Mouse (Mus musculus) spleen, postnatal 10 days (tissue): Measurements from ENCODE around the gene Fut1.
"Not testable (repeated sequence)": the region's sequence is repeated elsewhere in the genome, so short reads cannot be mapped to it uniquely, and the experiment has no call there.

Experiments
- DNase-seq, 2 experiments: peaks; one replicate each; pipeline ENCODE4 v3.0.0; 2021 to 2022; ENCODE audit warnings: low spot score in 2 of 2

Gene Fut1

GRCm38 (mm10) chr7:45638623-45639401 lies 21.7 kb downstream of the Fut1 start:
- DNase-seq, result peak in 1 of 2 experiments; percentile 46

- DNase-seq, result no peak
Observed at GRCm38 (mm10) chr7:45639561-45640027, 22.5 kb downstream of the Fut1 start, which contains the start of gene Mamstr. TSS of gene Mamstr (plus strand) at chr7:45639977.

- no peak for DNase-seq
Observed at GRCm38 (mm10) chr7:45640191-45640957, 23.3 kb downstream of the Fut1 start.

GRCm38 (mm10) chr7:45641391-45642040 lies 24.4 kb downstream of the Fut1 start:
- DNase-seq, result no peak

GRCm38 (mm10) chr7:45642083-45642482 lies 25.0 kb downstream of the Fut1 start:
- no peak for DNase-seq

GRCm38 (mm10) chr7:45642503-45643255 lies 25.6 kb downstream of the Fut1 start:
- DNase-seq, result no peak

GRCm38 (mm10) chr7:45643441-45644178 lies 26.5 kb downstream of the Fut1 start:
- peak; percentile 48 to 81 for DNase-seq

- DNase-seq, result no peak
Observed at GRCm38 (mm10) chr7:45644183-45644582, 27.1 kb downstream of the Fut1 start.

- no peak for DNase-seq
Observed at GRCm38 (mm10) chr7:45644872-45645590, 27.9 kb downstream of the Fut1 start.

GRCm38 (mm10) chr7:45645591-45645971 lies 28.5 kb downstream of the Fut1 start:
- no peak for DNase-seq

GRCm38 (mm10) chr7:45646671-45647070 lies 29.6 kb downstream of the Fut1 start:
- DNase-seq, result no peak

- no peak for DNase-seq
Observed at GRCm38 (mm10) chr7:45649351-45649750, 32.3 kb downstream of the Fut1 start.

- DNase-seq, result not testable (repeated sequence)
Observed at GRCm38 (mm10) chr7:45650484-45650883, 33.4 kb downstream of the Fut1 start.

GRCm38 (mm10) chr7:45654424-45655047 lies 37.4 kb downstream of the Fut1 start:
- DNase-seq, result no peak

GRCm38 (mm10) chr7:45660746-45661478 lies 43.8 kb downstream of the Fut1 start:
- no peak for DNase-seq

GRCm38 (mm10) chr7:45661702-45662101 lies 44.6 kb downstream of the Fut1 start:
- DNase-seq, result not testable (repeated sequence)

GRCm38 (mm10) chr7:45665303-45666138 lies 48.4 kb downstream of the Fut1 start:
- no peak for DNase-seq

GRCm38 (mm10) chr7:45666161-45666560 lies 49.1 kb downstream of the Fut1 start, which contains the start of gene Fut2:
TSS of gene Fut2 (minus strand) at chr7:45666394.
- DNase-seq, result no peak
